Mouse (Mus musculus) CH12.LX (cell line): Measurements from ENCODE around the gene Lyst.

ENCODE experiments used
- CHD2 ChIP-seq: IDR thresholded peaks from 2 replicates; pipeline ENCODE4 v1.6.1; 2011; ENCODE audit warnings: low read length, improper control_type of control experiment
- CTCF ChIP-seq, 2 experiments: IDR thresholded peaks in 1 of 2; conservative IDR thresholded peaks in 1 of 2; 2 replicates each; pipeline ENCODE4 v1.5.1; 2011 to 2012; ENCODE audit warnings: low read depth in 2 of 2, low read length in 2 of 2, improper control_type of control experiment in 1 of 2, inconsistent platforms in 1 of 2, mild to moderate bottlenecking in 1 of 2, moderate library complexity in 1 of 2
- EP300 ChIP-seq: IDR thresholded peaks from 2 replicates; pipeline ENCODE4 v1.6.1; 2011; ENCODE audit warnings: low read length, improper control_type of control experiment
- ETS1 ChIP-seq: conservative IDR thresholded peaks from 2 replicates; pipeline ENCODE4 v1.6.1; 2012; ENCODE audit warnings: low read depth, mild to moderate bottlenecking, inconsistent platforms, low read length, improper control_type of control experiment, moderate library complexity
- NELFE ChIP-seq: IDR thresholded peaks from 2 replicates; pipeline ENCODE4 v1.6.1; 2011; ENCODE audit warnings: low read depth, low read length, improper control_type of control experiment
- POLR2A ChIP-seq: IDR thresholded peaks from 2 replicates; pipeline ENCODE4 v1.6.1; 2011; ENCODE audit warnings: low read depth, mild to moderate bottlenecking, improper control_type of control experiment, low read length
- RAD21 ChIP-seq: IDR thresholded peaks from 2 replicates; pipeline ENCODE4 v1.6.1; 2011; ENCODE audit warnings: low read depth, mild to moderate bottlenecking, low read length, improper control_type of control experiment, moderate library complexity
- RCOR1 ChIP-seq: conservative IDR thresholded peaks from 2 replicates; pipeline ENCODE4 v1.6.1; 2012; ENCODE audit warnings: low read depth, mild to moderate bottlenecking, inconsistent platforms, low read length, improper control_type of control experiment
- SMC3 ChIP-seq: IDR thresholded peaks from 2 replicates; pipeline ENCODE4 v1.6.1; 2011; ENCODE audit warnings: low read depth, low read length, improper control_type of control experiment
- USF1 ChIP-seq: IDR thresholded peaks from 2 replicates; pipeline ENCODE4 v1.6.1; 2014; ENCODE audit warnings: low read depth, mild to moderate bottlenecking, inconsistent platforms, low read length, improper control_type of control experiment
- ZMIZ1 ChIP-seq: IDR thresholded peaks from 2 replicates; pipeline ENCODE4 v1.6.1; 2012; ENCODE audit warnings: low read depth, mild to moderate bottlenecking, inconsistent platforms, low read length, improper control_type of control experiment

DNA sequence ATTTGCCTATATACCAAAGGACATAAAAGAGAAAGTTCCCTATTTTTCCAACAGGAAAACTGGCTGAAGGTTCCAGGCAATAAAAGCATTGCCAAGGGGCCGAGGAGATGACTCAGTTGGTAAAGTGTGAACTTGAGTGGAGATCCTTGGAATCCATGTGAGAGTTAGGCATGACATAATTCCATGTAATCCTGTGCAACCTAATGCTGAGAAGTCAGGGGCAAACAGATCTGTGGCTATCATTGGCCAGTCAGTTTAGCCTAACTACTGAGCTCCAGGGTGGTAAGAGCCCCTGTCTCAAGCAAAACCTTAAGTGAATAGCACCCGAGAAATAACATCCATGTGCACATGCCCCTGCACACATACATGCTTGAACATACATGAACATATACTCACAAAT lies 17.3 kb upstream of the Lyst start:
- TF ChIP-seq SMC3 (no peak), ZMIZ1 (no peak), RAD21 (no peak), POLR2A (no peak), NELFE (no peak), ETS1 (no peak), EP300 (no peak), RCOR1 (no peak), CTCF (conservative IDR thresholded peaks at IDR 0.05 in 1 of 2, IDR thresholded peaks at IDR 0.05 in 1 of 2; ENCODE audit: low read depth in 2 of 2, low read length in 2 of 2) (no peak), CHD2 (no peak), USF1 (no peak)
